Mouse (Mus musculus): Measurements from ENCODE around the gene Map3k7. TPM values are rescaled to one million over a fixed set of nuclear protein-coding genes. Genes with fewer than 3 reads are reported as not detected.

The Map3k7 gene
- 47.3 and 52.3 TPM in 2 replicates for polyA plus RNA-seq (2016; fragmentation: Nextera tagmentation; extraction: Ambion mirVana)

DNA sequence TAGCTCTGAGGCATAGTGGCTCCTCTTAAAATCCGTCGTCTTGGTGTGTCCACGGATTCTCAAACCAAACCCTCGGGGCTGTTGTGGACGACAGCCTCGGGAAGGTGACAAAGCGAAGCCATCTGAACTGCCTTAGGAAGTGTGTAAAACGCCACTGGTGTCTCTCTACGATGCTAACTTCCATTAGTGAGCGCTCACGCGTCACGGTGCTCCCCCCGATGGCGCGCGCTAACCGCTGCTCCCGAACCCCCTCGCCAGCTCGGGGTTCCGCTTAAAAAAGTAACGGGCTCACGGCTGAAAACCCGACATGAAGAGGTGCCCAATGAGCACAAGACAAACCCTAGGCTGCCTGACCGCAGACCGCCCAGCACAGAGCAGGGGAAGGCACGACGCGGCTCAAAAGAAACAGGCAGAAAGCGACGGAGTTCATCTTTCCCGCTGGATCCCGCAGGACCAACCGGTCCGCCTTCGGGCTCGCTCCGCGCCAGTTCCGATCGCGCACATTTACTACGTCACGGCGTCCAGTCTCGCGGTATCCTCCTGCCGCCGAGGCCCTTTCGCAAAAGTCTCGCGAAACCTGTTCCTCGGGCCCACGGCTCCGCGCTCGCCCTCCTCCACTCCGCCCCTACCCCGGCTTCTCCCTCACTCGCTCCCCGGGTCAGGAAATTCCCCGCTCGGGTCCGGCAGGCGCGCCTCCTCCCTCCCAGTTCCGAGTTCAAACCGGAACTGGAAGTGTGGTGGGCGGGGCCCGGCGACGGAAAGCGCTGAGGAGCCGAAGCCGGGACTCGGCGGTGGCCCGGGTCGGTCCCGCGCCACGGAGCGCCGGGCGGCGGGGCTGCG, at the start of gene Map3k7:
Gene Map3k7 (plus strand): TSS at position 744 of the 840 bp plus-strand sequence.
- Histone ChIP-seq H3K36me3 (no peaks in the 10 kb centered on the region), H3K9me3 (no peaks in the 10 kb centered on the region), H3K4me3 (peak within 1 kb of the TSS; percentile 83), H3K4me1 (peaks cover 21% of the 10 kb centered on the region), H3K4me2 (replicated peaks) (peak within 1 kb of the TSS; percentile 79), H3K9ac (replicated peaks) (peak within 1 kb of the TSS; percentile 87), H3K27ac (replicated peaks) (peak within 1 kb of the TSS; percentile 97), H3K27me3 (no peaks in the 10 kb centered on the region)
- ATAC-seq (ENCODE audit: low FRiP score, low read depth): peak; percentile 96
- WGBS: under 1% methylated on average over 88 of the region's 88 CpGs

DNA sequence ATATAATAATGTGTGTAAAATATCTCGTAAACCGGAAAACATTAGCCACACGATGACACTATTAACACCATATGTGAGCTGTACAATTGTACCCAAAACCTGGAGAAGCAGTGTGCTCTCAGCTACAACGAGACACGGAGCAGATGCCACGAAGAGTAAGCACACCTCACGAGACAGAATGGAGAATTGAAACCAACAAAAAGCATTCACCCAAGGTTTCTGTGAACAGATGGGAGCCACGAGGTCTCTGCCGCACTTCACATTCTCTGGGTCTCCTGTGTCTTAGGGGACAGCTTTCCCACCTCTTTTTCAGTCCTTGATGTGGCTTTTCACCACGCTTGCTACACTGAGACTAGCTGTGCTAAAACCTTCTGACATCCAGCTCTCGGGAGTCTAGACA, 48.8 kb upstream of the Map3k7 start:
- Histone ChIP-seq H3K27ac (replicated peaks) (no peak overlapping the region), H3K4me2 (replicated peaks) (no peak overlapping the region), H3K9ac (replicated peaks) (no peak overlapping the region), H3K4me1 (no peaks in the 10 kb centered on the region), H3K9me3 (no peaks in the 10 kb centered on the region), H3K36me3 (no peaks in the 10 kb centered on the region), H3K4me3 (no peak overlapping the region), H3K27me3 (peaks cover 10% of the 10 kb centered on the region)
- ATAC-seq (ENCODE audit: low FRiP score, low read depth): no peak
- 74% methylated on average over 11 of the region's 11 CpGs for WGBS

- Histone ChIP-seq H3K36me3 (no peaks in the 10 kb centered on the region), H3K4me2 (replicated peaks) (no peak overlapping the region), H3K27me3 (peaks cover 27% of the 10 kb centered on the region), H3K9ac (replicated peaks) (no peak overlapping the region), H3K4me3 (no peak overlapping the region), H3K27ac (replicated peaks) (no peak overlapping the region), H3K4me1 (no peaks in the 10 kb centered on the region), H3K9me3 (no peaks in the 10 kb centered on the region)
- 89% methylated on average over 5 of the region's 5 CpGs for WGBS
- ATAC-seq (ENCODE audit: low FRiP score, low read depth): no peak
These were observed 45.2 kb upstream of the Map3k7 start for GRCm38 (mm10) chr4:31918717-31919116.

DNA sequence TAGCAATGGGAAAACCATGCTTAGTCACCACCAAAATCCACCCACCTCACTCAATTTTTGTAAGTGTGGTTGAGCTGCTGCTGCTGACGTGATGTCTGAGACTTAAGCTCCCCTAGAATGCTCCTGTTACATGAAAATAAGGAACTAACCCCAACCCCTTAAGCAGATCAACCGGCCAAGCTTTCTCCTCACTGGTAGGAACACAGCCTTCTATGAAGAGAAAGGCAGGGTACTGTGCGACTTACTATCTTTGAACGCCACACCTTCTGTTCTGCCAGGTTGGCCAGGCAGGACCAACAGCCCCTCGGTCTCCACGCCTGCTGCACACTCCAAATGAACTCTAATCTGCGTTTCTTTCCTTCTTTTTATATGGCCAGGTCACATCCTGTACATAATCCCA, 41.7 kb upstream of the Map3k7 start:
- Histone ChIP-seq H3K9ac (replicated peaks) (no peak overlapping the region), H3K36me3 (no peaks in the 10 kb centered on the region), H3K27ac (replicated peaks) (no peak overlapping the region), H3K27me3 (peaks cover 43% of the 10 kb centered on the region), H3K4me3 (no peak overlapping the region), H3K9me3 (no peaks in the 10 kb centered on the region), H3K4me1 (0 out of 2 replicates have a peak, but pooled peaks cover 3% of the 10 kb centered on the region), H3K4me2 (replicated peaks) (no peak overlapping the region)
- no peak for ATAC-seq (ENCODE audit: low FRiP score, low read depth)
- WGBS: 28% methylated on average over 7 of the region's 7 CpGs

DNA sequence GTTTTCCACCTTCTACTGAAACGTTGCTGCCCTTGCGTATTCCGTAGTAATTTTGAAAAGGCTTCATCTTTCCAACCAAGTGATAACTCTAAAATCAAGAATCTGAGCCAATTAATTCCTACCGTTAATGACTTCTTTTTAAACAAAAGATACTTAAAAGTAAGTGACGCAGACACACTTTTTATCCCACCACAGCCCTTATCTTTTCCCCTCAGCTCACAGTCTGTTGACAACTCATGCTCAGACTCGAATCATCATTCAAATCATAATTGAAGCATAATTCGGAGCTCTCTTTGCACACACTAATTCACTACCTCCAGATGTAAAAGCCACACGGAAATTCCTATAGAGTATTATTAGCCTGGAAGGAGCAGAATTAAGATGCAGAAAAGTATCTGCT, 40.5 kb upstream of the Map3k7 start:
- no peaks in the 10 kb centered on the region for H3K9me3 ChIP-seq
- H3K9ac ChIP-seq (replicated peaks): no peak overlapping the region
- no peak overlapping the region for H3K27ac ChIP-seq (replicated peaks)
- 0 out of 2 replicates have a peak, but pooled peaks cover 3% of the 10 kb centered on the region for H3K4me1 ChIP-seq
- no peaks in the 10 kb centered on the region for H3K36me3 ChIP-seq
- peaks cover 52% of the 10 kb centered on the region for H3K27me3 ChIP-seq
- ATAC-seq (ENCODE audit: low FRiP score, low read depth): no peak
- no peak overlapping the region for H3K4me3 ChIP-seq
- no peak overlapping the region for H3K4me2 ChIP-seq (replicated peaks)
- WGBS: 70% methylated on average over 8 of the region's 8 CpGs

- Histone ChIP-seq H3K4me1 (0 out of 2 replicates have a peak, but pooled peaks cover 3% of the 10 kb centered on the region), H3K4me3 (no peak overlapping the region), H3K27ac (replicated peaks) (no peak overlapping the region), H3K36me3 (no peaks in the 10 kb centered on the region), H3K9me3 (no peaks in the 10 kb centered on the region), H3K4me2 (replicated peaks) (no peak overlapping the region), H3K9ac (replicated peaks) (no peak overlapping the region), H3K27me3 (peaks cover 47% of the 10 kb centered on the region)
- ATAC-seq (ENCODE audit: low FRiP score, low read depth): no peak
- WGBS: 39% methylated on average over 14 of the region's 14 CpGs
These were observed 39.4 kb upstream of the Map3k7 start for GRCm38 (mm10) chr4:31924301-31925185.

DNA sequence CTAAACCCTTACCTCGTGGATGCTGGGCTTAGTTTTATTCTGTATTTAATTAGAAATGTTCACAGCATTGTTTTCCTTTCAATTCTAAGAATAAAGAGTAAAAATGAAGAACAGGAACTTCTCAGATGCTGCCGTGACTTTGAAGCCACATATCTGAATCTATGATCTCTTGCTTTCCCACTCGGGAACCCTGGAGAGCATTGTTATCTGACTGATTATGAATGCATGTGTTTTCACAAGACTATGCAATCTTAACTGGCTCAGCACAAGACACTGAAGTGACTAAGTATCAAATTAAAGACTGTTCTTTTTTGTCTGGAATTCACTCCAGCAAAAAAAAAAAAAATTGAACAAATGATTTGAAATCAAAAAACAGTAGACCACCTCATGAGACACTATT, 30.7 kb upstream of the Map3k7 start:
- Histone ChIP-seq H3K36me3 (no peaks in the 10 kb centered on the region), H3K4me1 (peaks cover 23% of the 10 kb centered on the region), H3K9ac (replicated peaks) (no peak overlapping the region), H3K4me3 (no peak overlapping the region), H3K27ac (replicated peaks) (no peak overlapping the region), H3K9me3 (no peaks in the 10 kb centered on the region), H3K4me2 (replicated peaks) (no peak overlapping the region), H3K27me3 (peaks cover 66% of the 10 kb centered on the region)
- no peak for ATAC-seq (ENCODE audit: low FRiP score, low read depth)
- 48% methylated on average over 3 of the region's 3 CpGs for WGBS

DNA sequence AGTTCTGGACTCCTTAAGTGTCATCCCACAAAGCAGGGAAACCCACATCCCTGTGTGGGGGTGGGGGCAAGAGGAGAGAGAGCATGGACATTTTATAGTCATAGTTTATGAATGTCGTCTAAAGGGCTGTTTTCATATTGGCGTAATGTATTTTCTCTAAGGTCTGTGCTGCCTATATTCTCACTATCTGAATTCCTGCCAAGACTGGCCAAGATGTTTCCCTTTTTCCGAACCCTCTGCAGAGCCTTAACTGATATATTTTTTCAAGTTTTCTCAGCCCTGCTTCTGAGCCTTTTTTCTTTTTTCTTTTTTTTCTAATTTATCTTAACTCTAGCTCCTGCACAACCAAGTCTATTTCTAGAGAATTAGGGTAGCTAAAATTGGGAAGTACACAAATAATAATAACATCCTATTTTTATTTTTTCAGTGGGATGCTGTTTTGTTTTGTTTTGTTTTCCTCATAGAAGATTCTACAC, 28.0 kb upstream of the Map3k7 start:
- 64% methylated on average over 3 of the region's 3 CpGs for WGBS
- no peaks in the 10 kb centered on the region for H3K9me3 ChIP-seq
- H3K4me3 ChIP-seq: no peak overlapping the region
- H3K4me2 ChIP-seq (replicated peaks): no peak overlapping the region; the same call in 1 of the 2 replicates
- peaks cover 23% of the 10 kb centered on the region for H3K4me1 ChIP-seq
- no peak overlapping the region for H3K9ac ChIP-seq (replicated peaks)
- ATAC-seq (ENCODE audit: low FRiP score, low read depth): no peak
- H3K27me3 ChIP-seq: peaks cover 60% of the 10 kb centered on the region
- H3K36me3 ChIP-seq: no peaks in the 10 kb centered on the region
- H3K27ac ChIP-seq (replicated peaks): no peak overlapping the region

DNA sequence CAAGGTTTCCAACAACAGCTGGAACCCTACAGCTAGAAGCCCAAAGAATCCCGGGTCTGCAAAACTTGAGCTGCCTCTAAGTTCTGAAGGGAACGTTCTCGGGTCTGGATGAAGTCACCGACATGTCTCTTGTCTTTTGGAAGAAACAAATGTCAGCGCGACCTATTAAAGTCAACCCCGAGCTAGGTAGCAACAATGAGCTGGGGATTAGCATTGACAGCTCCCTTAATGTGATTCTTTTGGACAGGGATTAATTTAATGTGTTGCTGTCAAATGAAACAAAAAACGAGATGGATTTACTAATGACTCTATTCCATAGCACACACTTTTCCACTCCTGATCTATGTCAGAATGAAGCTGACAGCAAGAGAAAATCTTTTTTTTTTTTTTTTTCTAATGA, 27.5 kb upstream of the Map3k7 start:
- H3K4me1 ChIP-seq: peaks cover 23% of the 10 kb centered on the region
- no peaks in the 10 kb centered on the region for H3K36me3 ChIP-seq
- peaks cover 55% of the 10 kb centered on the region for H3K27me3 ChIP-seq
- no peak overlapping the region for H3K4me3 ChIP-seq
- ATAC-seq (ENCODE audit: low FRiP score, low read depth): no peak
- H3K4me2 ChIP-seq (replicated peaks): peak overlapping the region; percentile 25; the same call in 1 of the 2 replicates
- 3% methylated on average over 8 of the region's 8 CpGs for WGBS
- no peak overlapping the region for H3K27ac ChIP-seq (replicated peaks)
- H3K9me3 ChIP-seq: no peaks in the 10 kb centered on the region
- no peak overlapping the region for H3K9ac ChIP-seq (replicated peaks)

DNA sequence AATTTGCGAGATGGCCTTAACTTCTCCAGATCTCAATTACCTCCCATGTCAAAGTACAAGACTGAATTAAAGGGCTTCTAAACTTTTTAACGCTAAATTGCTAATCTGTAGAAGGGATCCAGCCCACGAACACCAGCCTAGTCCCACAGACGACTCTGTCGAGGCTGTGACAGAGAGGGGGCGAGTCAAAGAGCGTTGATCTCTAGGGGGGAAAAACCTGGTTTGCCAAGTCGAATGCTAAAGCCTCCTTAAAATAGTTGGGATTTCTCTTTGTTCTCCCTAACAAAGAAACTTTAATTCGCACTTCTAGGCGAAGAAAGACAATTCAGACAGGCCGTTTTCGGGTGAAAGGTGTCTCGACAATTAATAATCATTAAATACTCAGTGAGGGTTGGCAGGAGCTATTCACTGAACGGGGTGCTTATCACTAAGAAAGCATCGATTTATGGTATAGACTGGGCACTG, 27.0 kb upstream of the Map3k7 start:
- Histone ChIP-seq H3K9me3 (no peaks in the 10 kb centered on the region), H3K27ac (replicated peaks) (no peak overlapping the region), H3K4me1 (peaks cover 23% of the 10 kb centered on the region), H3K4me3 (peak overlapping the region; percentile 51), H3K9ac (replicated peaks) (peak overlapping the region; percentile 72), H3K27me3 (peaks cover 54% of the 10 kb centered on the region), H3K4me2 (replicated peaks) (peak overlapping the region; percentile 90), H3K36me3 (no peaks in the 10 kb centered on the region)
- ATAC-seq (ENCODE audit: low FRiP score, low read depth): no peak
- 2% methylated on average over 15 of the region's 15 CpGs for WGBS

DNA sequence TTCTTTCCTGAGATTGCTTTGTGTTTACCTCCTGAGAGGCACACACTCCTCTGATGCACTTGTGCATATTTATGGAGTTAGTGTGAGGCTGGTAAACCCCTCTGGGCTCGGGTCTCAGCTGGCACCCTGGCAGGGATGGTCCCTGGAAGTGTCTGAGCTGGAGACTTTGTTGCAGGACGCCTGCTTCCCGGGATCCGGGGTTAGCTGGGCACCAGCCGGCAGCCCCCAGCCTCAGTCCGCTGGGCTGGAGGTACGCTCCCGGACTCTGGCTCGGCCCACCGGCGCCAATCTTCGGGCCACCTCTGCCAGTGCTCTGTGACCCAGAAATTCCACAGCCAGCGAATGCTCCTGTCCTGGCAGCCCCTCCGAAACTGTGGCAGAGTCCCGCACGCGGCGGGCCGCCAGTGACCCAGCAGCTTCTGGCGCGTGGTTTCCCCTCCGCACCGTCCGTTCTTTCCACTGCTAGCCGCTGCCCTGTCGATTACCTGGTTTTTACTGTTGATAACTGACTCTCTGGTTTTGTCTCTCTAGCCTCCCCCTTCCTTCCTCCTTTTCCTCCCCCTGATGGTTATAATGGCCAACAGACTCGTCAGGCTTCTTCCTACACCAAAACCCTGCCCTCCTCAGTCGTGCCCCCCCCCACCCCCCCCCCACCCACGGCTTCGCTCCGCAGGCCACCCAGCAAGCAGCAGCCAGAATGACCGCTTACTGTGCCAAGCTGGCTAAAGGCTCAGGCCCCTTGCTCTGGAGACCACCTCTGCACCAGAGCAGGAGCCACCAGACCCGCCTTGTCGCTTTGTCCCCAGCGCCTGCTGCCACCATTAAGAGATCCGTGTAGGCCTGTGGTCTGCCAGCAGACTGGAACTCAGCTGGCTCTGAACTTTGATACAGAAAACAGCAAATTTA, 26.3 kb upstream of the Map3k7 start:
- Histone ChIP-seq H3K36me3 (no peaks in the 10 kb centered on the region), H3K27ac (replicated peaks) (peak overlapping the region; percentile 56), H3K4me3 (peak overlapping the region; percentile 51), H3K4me2 (replicated peaks) (peak overlapping the region; percentile 90), H3K9me3 (no peaks in the 10 kb centered on the region), H3K27me3 (peaks cover 51% of the 10 kb centered on the region), H3K4me1 (peaks cover 21% of the 10 kb centered on the region), H3K9ac (replicated peaks) (peak overlapping the region; percentile 72)
- peak; percentile 70 for ATAC-seq (ENCODE audit: low FRiP score, low read depth)
- WGBS: under 1% methylated on average over 35 of the region's 36 CpGs

Measured in midbrain, embryonic 12.5 days (tissue).